Mouse (Mus musculus): Measurements from ENCODE around the gene Dlgap3.

- TF ChIP-seq CTCF (IDR thresholded peaks at IDR 0.05; ENCODE audit: low read depth) = no peak; the same call in 1 of the 2 replicates
- TF ChIP-seq EP300 (IDR thresholded peaks at IDR 0.05; ENCODE audit: low read depth) = no peak
These were observed 642 bp upstream of the Dlgap3 start for GRCm38 (mm10) chr4:127168211-127168913.

Measured in heart, postnatal 0 days (tissue).